Mouse (Mus musculus) activated CD4-positive, CD25-positive, alpha-beta regulatory T cell (primary cell): ENCODE measurements around the gene Ints1. TPM values are rescaled to one million over a fixed set of nuclear protein-coding genes. Genes with fewer than 3 reads are reported as not detected.

Experiments used
- polyA plus RNA-seq, 2 experiments: library from polyadenylated mRNA; unstranded; fragments of 100-300 nt; shearing (Covaris generic); gene quantifications; one replicate each; pipeline ENCODE4 v1.2.1; 2017

The Ints1 gene
- 10 to 100 TPM; 21.2 to 35.0 TPM for polyA plus RNA-seq

GRCm38 (mm10) chr5:139775216-139775926, at the start of gene Ints1:
Gene Ints1, minus strand, starts transcription at chr5:139775674.

GRCm38 (mm10) chr5:139819538-139820181, 44.2 kb upstream of the Ints1 start, which contains the start of gene Tmem184a:
Gene Tmem184a, minus strand, starts transcription at chr5:139819917.

GRCm38 (mm10) chr5:139791227-139792158, 16.0 kb upstream of the Ints1 start, which contains the start of gene Mafk:
Gene Mafk, plus strand, starts transcription at chr5:139791513.

GRCm38 (mm10) chr5:139735677-139736503, 39.6 kb downstream of the Ints1 start, which contains the start of gene Micall2:
Gene Micall2, minus strand, starts transcription at chr5:139736336.

Other genes with a start within 250 kb of the Ints1 start
- not detected for gene Uncx, start 232.2 kb downstream of the Ints1 start, polyA plus RNA-seq
- under 1 TPM; 0.20 to 0.42 TPM for gene Micall2, start 39.3 kb downstream of the Ints1 start, polyA plus RNA-seq
- gene Mafk, start 15.8 kb upstream of the Ints1 start, polyA plus RNA-seq = 10 to 100 TPM; 28.1 to 35.2 TPM
- gene Tmem184a, start 44.2 kb upstream of the Ints1 start, polyA plus RNA-seq = under 1 TPM in 1 of 2 experiments, not detected in 1; 0.04 TPM
- not detected for gene Gm26938, start 50.7 kb upstream of the Ints1 start, polyA plus RNA-seq
- gene Psmg3, start 51.2 kb upstream of the Ints1 start, polyA plus RNA-seq = 10 to 100 TPM; 51.7 to 56.5 TPM
- not detected for gene Elfn1, start 132.3 kb upstream of the Ints1 start, polyA plus RNA-seq